Mouse (Mus musculus): ENCODE measurements around the gene Gnl1.
"Not testable (repeated sequence)": the region's sequence is repeated elsewhere in the genome, so short reads cannot be mapped to it uniquely, and the experiment has no call there.

DNA sequence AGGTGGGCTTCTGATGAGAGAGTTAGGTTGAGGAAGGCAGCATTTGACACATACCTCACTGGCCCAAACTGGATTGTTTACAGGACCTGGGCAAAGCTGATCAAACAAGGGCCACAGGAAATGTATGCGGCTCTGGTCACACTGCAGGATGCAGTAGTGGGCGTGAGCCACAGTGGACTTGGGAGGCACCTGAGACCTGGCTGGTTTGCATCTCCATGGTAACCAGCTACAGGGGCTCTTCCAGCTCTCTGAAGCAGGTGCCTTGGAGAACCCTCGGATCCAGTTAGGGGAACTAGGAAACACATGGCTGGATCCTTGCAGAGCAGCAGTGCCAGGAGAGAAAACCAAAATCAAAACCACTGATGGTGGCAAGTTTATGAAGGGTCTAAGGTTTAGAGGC, 54.9 kb downstream of the Gnl1 start:
- TF ChIP-seq CTCF, EP300 (IDR thresholded peaks at IDR 0.05): not testable (repeated sequence)

Measured in lung, postnatal 0 days (tissue).